Mouse (Mus musculus) urinary bladder, postnatal 4 days (tissue): Measurements from ENCODE around the gene Nsun4.

Source experiments
- DNase-seq, 2 experiments: peaks; one replicate each; pipeline ENCODE4 v3.0.0; 2021 to 2022; ENCODE audit warnings: low spot score in 2 of 2

Nsun4 gene

DNA sequence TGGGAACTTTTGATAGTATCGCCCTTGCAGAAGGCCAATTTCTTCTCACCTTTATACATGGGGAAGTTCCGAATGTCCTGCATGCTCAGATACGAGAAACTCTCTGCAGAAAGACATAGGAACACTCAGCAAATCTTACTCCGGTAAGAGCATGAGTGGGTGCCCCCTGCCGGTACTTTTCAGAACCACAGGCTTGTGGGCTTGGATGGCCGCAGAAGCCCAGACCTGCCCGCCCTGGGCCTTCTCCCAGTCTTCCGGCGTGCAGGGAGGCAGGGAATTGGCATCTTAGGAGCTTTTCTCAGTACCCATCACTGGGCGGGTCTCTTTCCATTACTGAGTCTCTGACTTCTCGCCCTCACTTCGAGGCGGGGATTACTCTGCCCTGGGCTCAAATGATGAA is 69.6 kb downstream of the Nsun4 start:
- DNase-seq: peak; percentile 57 to 90
